In the genomic region with DNA sequence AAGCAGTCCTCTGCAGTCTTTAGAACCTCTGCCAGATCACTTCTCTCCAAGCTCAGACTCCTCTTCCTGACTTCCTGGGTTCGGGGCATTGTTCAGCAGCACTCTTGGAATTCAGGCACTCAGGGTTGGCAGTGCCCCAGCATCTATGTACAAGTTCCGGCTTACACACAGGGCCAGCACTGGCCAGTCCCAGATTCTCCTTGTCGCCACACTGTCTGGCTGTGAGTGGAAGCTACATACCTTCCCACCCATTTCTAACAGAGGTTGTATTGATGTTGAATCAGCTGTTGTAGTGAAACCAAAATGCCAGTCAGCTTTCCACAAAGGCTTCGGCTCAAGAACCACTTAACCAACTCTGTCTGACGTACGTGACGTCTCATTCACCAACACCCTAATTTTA, we compare ENCODE assay signal across 13 mouse cellular contexts.
DNase-seq lines count a peak whose midpoint lies in the region; ATAC-seq and TF ChIP-seq lines count a peak whose summit lies in the region.
"Had no signal": no experiment of that assay in that cellular context is flagged by ENCODE, and none has a peak within 500 bp of the region (broad histone marks: within the 10 kb centered on the region; RNA-seq: fewer than 3 reads in every experiment).

No protein-coding gene starts in this region.

- no peak overlapping the region for H3K4me3 ChIP-seq in heart, adult 2 months
- H3K4me3 ChIP-seq: liver, embryonic 13.5 days; megakaryocyte, embryonic 14.5 days had no signal

- intact Hi-C loops in left cerebral cortex, postnatal 4 days (cut with DNase I), result no loop called here
- intact Hi-C loops in left cerebral cortex, postnatal 10 days (cut with DNase I), result no loop called here
- intact Hi-C loops in heart, adult 2 months (cut with DNase I), result no loop called here
- intact Hi-C loops in heart, postnatal 10 days (cut with DNase I), result no loop called here
- intact Hi-C loops in gastrocnemius, postnatal 14 days (cut with DNase I; ENCODE audit: low total_unique reads), result no loop called here

- H3K9ac ChIP-seq in heart, adult 2 months (ENCODE audit: low read depth, low read length), result no peak overlapping the region
- H3K9ac ChIP-seq: liver, embryonic 13.5 days had no signal

- TF ChIP-seq CTCF in heart, adult 2 months (IDR thresholded peaks at IDR 0.05), result no peak

- 18% methylated on average over 7 of the region's 7 CpGs for WGBS in heart, adult 2 months

- no peak for TF ChIP-seq EP300 in heart, adult 2 months (IDR thresholded peaks at IDR 0.05; ENCODE audit: insufficient read depth, low read depth, low read length)

- DNase-seq in left cerebral cortex, postnatal 4 days, result peak; percentile 8
- no peak for DNase-seq in left cerebral cortex, postnatal 10 days (ENCODE audit: extremely low spot score in 1 of 2, low spot score in 2 of 2)
- DNase-seq in heart, adult 2 months, result peak; percentile 32 to 37
- peak; percentile 38 to 41 for DNase-seq in heart, postnatal 10 days
- DNase-seq in lung, postnatal 14 days, result peak; percentile 29
- no peak for DNase-seq in gastrocnemius, postnatal 14 days
- DNase-seq: cerebellum, adult 18-20 months; kidney, adult 9 months; liver, embryonic 13.5 days had no signal

- no peaks in the 10 kb centered on the region for H3K79me2 ChIP-seq in heart, adult 2 months (replicated peaks; ENCODE audit: control insufficient read depth, insufficient read depth, low read length)

- TF ChIP-seq POLR2A in heart, adult 2 months (IDR thresholded peaks at IDR 0.05; ENCODE audit: insufficient read depth, low read depth, low read length), result no peak

- peaks cover 6% of the 10 kb centered on the region for H3K4me1 ChIP-seq in heart, adult 2 months (ENCODE audit: control insufficient read depth, insufficient read depth, low read length)
- H3K4me1 ChIP-seq: liver, embryonic 13.5 days; megakaryocyte, embryonic 14.5 days had no signal

- no peak overlapping the region for H3K27ac ChIP-seq in heart, adult 2 months
- H3K27ac ChIP-seq: liver, embryonic 13.5 days; stomach, postnatal 0 days had no signal

- H3K36me3 ChIP-seq in heart, adult 2 months (ENCODE audit: control insufficient read depth, insufficient read depth, low read length), result no peaks in the 10 kb centered on the region
- H3K36me3 ChIP-seq: liver, embryonic 13.5 days had no signal

- H3K27me3 ChIP-seq in heart, adult 2 months (ENCODE audit: control insufficient read depth, insufficient read depth, low read length), result no peaks in the 10 kb centered on the region
- H3K27me3 ChIP-seq: liver, embryonic 13.5 days; megakaryocyte, embryonic 14.5 days had no signal

- ATAC-seq in activated CD4-positive, CD25-positive, alpha-beta regulatory T cell, adult 4 months, result no peak
- ATAC-seq: CD4-positive, CD25-positive, alpha-beta regulatory T cell, adult 4 months had no signal

Comparison
In these comparisons a context has a peak if more than half of its experiments do, and no peak if none do; other contexts are left out.
1. DNase-seq: peak in left cerebral cortex, postnatal 4 days (single experiment), heart, adult 2 months (2 of 2), heart, postnatal 10 days (2 of 2) and lung, postnatal 14 days (single experiment); none in left cerebral cortex, postnatal 10 days (0 of 2) and gastrocnemius, postnatal 14 days (single experiment).